ENCODE assay signal across 9 mouse cellular contexts in genomic region chr2:34963371-34963956, GRCm38 (mm10). TPM values are rescaled to one million over a fixed set of nuclear protein-coding genes. Genes with fewer than 3 reads are reported as not detected.
DNase-seq lines count a peak whose midpoint lies in the region; ATAC-seq and TF ChIP-seq lines count a peak whose summit lies in the region.
"Had no signal": no experiment of that assay in that cellular context is flagged by ENCODE, and none has a peak within 500 bp of the region (broad histone marks: within the 10 kb centered on the region; RNA-seq: fewer than 3 reads in every experiment).

No protein-coding gene starts in this region.

- H3K4me3 ChIP-seq in brown adipose tissue, adult 24 weeks (ENCODE audit: insufficient read depth, low read depth, low read length) = peak overlapping the region; percentile 29
- peak overlapping the region; percentile 6 for H3K4me3 ChIP-seq in lung, adult 2 months (replicated peaks; ENCODE audit: extremely low read depth, low read depth, low read length)
- no peak overlapping the region for H3K4me3 ChIP-seq in forebrain, embryonic 13.5 days
- no peak overlapping the region for H3K4me3 ChIP-seq in layer of hippocampus, adult 2 months
- H3K4me3 ChIP-seq: embryonic facial prominence, embryonic 15.5 days had no signal

- no peak for TF ChIP-seq CTCF in lung, adult 2 months (IDR thresholded peaks at IDR 0.05; ENCODE audit: insufficient read depth, low read length)
- no peak for TF ChIP-seq CTCF in layer of hippocampus, adult 2 months (conservative IDR thresholded peaks at IDR 0.05)

- no peaks in the 10 kb centered on the region for H3K9me3 ChIP-seq in forebrain, embryonic 13.5 days (replicated peaks)
- H3K9me3 ChIP-seq: embryonic facial prominence, embryonic 15.5 days had no signal

- H3K4me1 ChIP-seq in brown adipose tissue, adult 24 weeks (ENCODE audit: control insufficient read depth, insufficient read depth, insufficient read length, low read length) = peaks cover 13% of the 10 kb centered on the region; the same call in 1 of the 2 replicates
- no peaks in the 10 kb centered on the region; the same call in 1 of the 2 replicates for H3K4me1 ChIP-seq in lung, adult 2 months (ENCODE audit: control insufficient read depth, insufficient read depth, low read length)
- H3K4me1 ChIP-seq in forebrain, embryonic 13.5 days = 0 out of 2 replicates have a peak, but pooled peaks cover 5% of the 10 kb centered on the region

- no peak overlapping the region for H3K4me2 ChIP-seq in forebrain, embryonic 13.5 days
- H3K4me2 ChIP-seq: embryonic facial prominence, embryonic 15.5 days had no signal

- peak; percentile 28 for DNase-seq in gastrocnemius, postnatal 25 days
- no peak for DNase-seq in gastrocnemius, adult 8-10 months (ENCODE audit: low spot score in 2 of 2)
- no peak for DNase-seq in lung, adult 2 months
- peak; percentile 98 for DNase-seq in splenic B cell, adult 2 months (ENCODE audit: low read depth, low spot score)
- no peak for DNase-seq in cerebellum, adult 11-12 months
- DNase-seq in layer of hippocampus, adult 2 months (ENCODE audit: low spot score in 2 of 2) = no peak

- H3K27ac ChIP-seq in brown adipose tissue, adult 24 weeks (replicated peaks; ENCODE audit: low read depth, low read length) = peak overlapping the region; percentile 82
- no peak overlapping the region for H3K27ac ChIP-seq in forebrain, embryonic 13.5 days
- no peak overlapping the region for H3K27ac ChIP-seq in layer of hippocampus, adult 2 months
- H3K27ac ChIP-seq: embryonic facial prominence, embryonic 15.5 days had no signal

- no peaks in the 10 kb centered on the region; the same call in 1 of the 2 replicates for H3K36me3 ChIP-seq in splenic B cell, adult 2 months (ENCODE audit: control insufficient read depth, insufficient read depth, low read length, poor library complexity, severe bottlenecking)
- no peaks in the 10 kb centered on the region for H3K36me3 ChIP-seq in forebrain, embryonic 13.5 days (ENCODE audit: poor library complexity, severe bottlenecking)
- H3K36me3 ChIP-seq: embryonic facial prominence, embryonic 15.5 days had no signal

- WGBS in lung, adult 2 months = 57% methylated on average over 13 of the region's 13 CpGs
- 83% methylated on average over 13 of the region's 13 CpGs for WGBS in forebrain, embryonic 13.5 days

- no peak for ATAC-seq in forebrain, embryonic 13.5 days

- no peak overlapping the region for H3K9ac ChIP-seq in forebrain, embryonic 13.5 days
- H3K9ac ChIP-seq: embryonic facial prominence, embryonic 15.5 days had no signal

- no peaks in the 10 kb centered on the region for H3K27me3 ChIP-seq in splenic B cell, adult 2 months (ENCODE audit: control insufficient read depth, insufficient read depth, low read length, poor library complexity, severe bottlenecking)
- H3K27me3 ChIP-seq in forebrain, embryonic 13.5 days = peaks cover 8% of the 10 kb centered on the region; the same call in 1 of the 2 replicates
- H3K27me3 ChIP-seq: embryonic facial prominence, embryonic 15.5 days had no signal

- TF ChIP-seq POLR2A in lung, adult 2 months (IDR thresholded peaks at IDR 0.05; ENCODE audit: borderline replicate concordance, extremely low read depth, low read depth, low read length) = no peak

RNA-seq across cellular contexts. Expression of gene Traf1, which starts 1.9 kb away (rescaled TPM):
- total RNA-seq in gastrocnemius, postnatal 25 days (2021) = 1 to 10 TPM in 1 of 2 experiments, under 1 TPM in 1; 0.46 to 1.3 TPM
- 1 to 10 TPM in 1 of 4 experiments, under 1 TPM in 2, not detected in 1; 0.27 to 1.4 (median 0.58) TPM for total RNA-seq in gastrocnemius, adult 8-10 months (2022)
- polyA plus RNA-seq in brown adipose tissue, adult 24 weeks (2012; ENCODE audit: insufficient read depth, insufficient read length, missing spikeins) = not detected in 2 replicates
- polyA plus RNA-seq in lung, adult 2 months (2012; rRNA removed) = 52.3 and 59.6 TPM in 2 replicates
- polyA plus RNA-seq in forebrain, embryonic 13.5 days (2015; fragmentation: Nextera tagmentation; extraction: Ambion mirVana) = 0.13 and 0.34 TPM in 2 replicates
- total RNA-seq in layer of hippocampus, adult 2 months (2021) = 1 to 10 TPM; 3.5 to 3.8 TPM

RNA-seq across cellular contexts. Expression of gene Phf19, which starts 49.6 kb away (rescaled TPM):
- 1 to 10 TPM in 1 of 2 experiments, under 1 TPM in 1; 0.91 to 1.3 TPM for total RNA-seq in gastrocnemius, postnatal 25 days (2021)
- total RNA-seq in gastrocnemius, adult 8-10 months (2022) = 1 to 10 TPM in 1 of 4 experiments, under 1 TPM in 3; 0.29 to 1.1 (median 0.46) TPM
- polyA plus RNA-seq in brown adipose tissue, adult 24 weeks (2012; ENCODE audit: insufficient read depth, insufficient read length, missing spikeins) = 2.3 and 2.4 TPM in 2 replicates
- polyA plus RNA-seq in lung, adult 2 months (2012; rRNA removed) = 1.1 and 1.5 TPM in 2 replicates
- polyA plus RNA-seq in forebrain, embryonic 13.5 days (2015; fragmentation: Nextera tagmentation; extraction: Ambion mirVana) = 4.2 and 4.5 TPM in 2 replicates
- total RNA-seq in layer of hippocampus, adult 2 months (2021) = 1 to 10 TPM; 1.1 to 1.2 TPM

Comparison
In these comparisons a context has a peak if more than half of its experiments do, and no peak if none do; other contexts are left out.
1. DNase-seq: peak in gastrocnemius, postnatal 25 days (single experiment) and splenic B cell, adult 2 months (single experiment); none in gastrocnemius, adult 8-10 months (0 of 2), lung, adult 2 months (single experiment), cerebellum, adult 11-12 months (single experiment) and layer of hippocampus, adult 2 months (0 of 2).
2. H3K4me3 ChIP-seq: peak in brown adipose tissue, adult 24 weeks (single experiment) and lung, adult 2 months (single experiment); none in forebrain, embryonic 13.5 days (single experiment) and layer of hippocampus, adult 2 months (single experiment).